Mouse (Mus musculus): Measurements from ENCODE around the gene Tmem273. TPM values are rescaled to one million over a fixed set of nuclear protein-coding genes. Genes with fewer than 3 reads are reported as not detected.

The Tmem273 gene
- total RNA-seq, 1 experiment from 2014 or later = 3.5 TPM

GRCm38 (mm10) chr14:32854059-32854458 is 68.3 kb downstream of the Tmem273 start:
- ATAC-seq (replicated peaks; ENCODE audit: insufficient number of reproducible peaks, low FRiP score, low TSS enrichment, poor library complexity, severe bottlenecking) = no peak

- ATAC-seq (replicated peaks; ENCODE audit: insufficient number of reproducible peaks, low FRiP score, low TSS enrichment, poor library complexity, severe bottlenecking) = no peak
These were observed 70.5 kb downstream of the Tmem273 start for GRCm38 (mm10) chr14:32856246-32856645.

- no peak for ATAC-seq (replicated peaks; ENCODE audit: insufficient number of reproducible peaks, low FRiP score, low TSS enrichment, poor library complexity, severe bottlenecking)
These were observed 71.0 kb downstream of the Tmem273 start, which contains the start of gene Vstm4 for GRCm38 (mm10) chr14:32856681-32857328. Gene Vstm4 (plus strand): TSS chr14:32856756.

GRCm38 (mm10) chr14:32858361-32858760 is 72.6 kb downstream of the Tmem273 start:
- ATAC-seq (replicated peaks; ENCODE audit: insufficient number of reproducible peaks, low FRiP score, low TSS enrichment, poor library complexity, severe bottlenecking) = no peak

- no peak for ATAC-seq (replicated peaks; ENCODE audit: insufficient number of reproducible peaks, low FRiP score, low TSS enrichment, poor library complexity, severe bottlenecking)
These were observed 73.3 kb downstream of the Tmem273 start for GRCm38 (mm10) chr14:32858941-32859510.

DNA sequence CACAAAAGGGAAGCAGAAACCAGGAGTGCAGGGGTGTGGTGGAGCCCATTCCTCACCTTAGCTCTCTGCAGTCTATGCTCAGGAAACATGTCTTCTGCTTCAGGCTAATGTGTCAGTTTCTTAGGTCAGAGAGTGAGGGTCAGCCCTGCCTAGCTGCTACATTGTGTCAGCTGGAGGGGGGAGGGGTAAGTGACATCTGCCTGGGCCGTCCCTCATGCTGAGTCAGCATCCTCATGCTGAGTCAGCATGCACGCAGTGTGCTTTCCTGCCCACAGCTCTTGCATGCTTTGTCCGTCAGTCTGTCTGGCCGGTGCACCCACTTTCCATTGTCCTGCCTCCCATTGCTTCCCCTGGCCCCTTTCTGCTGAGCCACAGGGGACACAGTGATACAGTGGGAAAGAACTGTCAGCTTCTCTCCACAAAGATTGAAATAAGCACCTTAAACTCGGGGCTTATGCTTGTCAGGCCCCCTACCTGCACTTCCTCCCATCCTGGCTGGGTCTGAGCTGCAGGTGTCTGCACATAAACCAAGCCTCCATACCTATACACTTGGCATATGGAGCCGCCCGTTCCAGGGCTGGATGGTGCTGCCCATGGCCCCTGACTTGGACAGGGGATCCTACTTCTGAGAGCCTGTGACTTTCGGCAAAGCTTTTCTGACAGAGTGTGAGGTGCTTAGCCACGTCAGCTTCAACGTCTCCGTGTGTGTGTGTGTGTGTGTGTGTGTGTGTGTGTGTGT is 74.2 kb downstream of the Tmem273 start:
- ATAC-seq (replicated peaks; ENCODE audit: insufficient number of reproducible peaks, low FRiP score, low TSS enrichment, poor library complexity, severe bottlenecking) = no peak

- ATAC-seq (replicated peaks; ENCODE audit: insufficient number of reproducible peaks, low FRiP score, low TSS enrichment, poor library complexity, severe bottlenecking) = no peak
These were observed 75.4 kb downstream of the Tmem273 start for GRCm38 (mm10) chr14:32861149-32861581.

GRCm38 (mm10) chr14:32861656-32862055 is 75.9 kb downstream of the Tmem273 start:
- ATAC-seq (replicated peaks; ENCODE audit: insufficient number of reproducible peaks, low FRiP score, low TSS enrichment, poor library complexity, severe bottlenecking) = no peak

DNA sequence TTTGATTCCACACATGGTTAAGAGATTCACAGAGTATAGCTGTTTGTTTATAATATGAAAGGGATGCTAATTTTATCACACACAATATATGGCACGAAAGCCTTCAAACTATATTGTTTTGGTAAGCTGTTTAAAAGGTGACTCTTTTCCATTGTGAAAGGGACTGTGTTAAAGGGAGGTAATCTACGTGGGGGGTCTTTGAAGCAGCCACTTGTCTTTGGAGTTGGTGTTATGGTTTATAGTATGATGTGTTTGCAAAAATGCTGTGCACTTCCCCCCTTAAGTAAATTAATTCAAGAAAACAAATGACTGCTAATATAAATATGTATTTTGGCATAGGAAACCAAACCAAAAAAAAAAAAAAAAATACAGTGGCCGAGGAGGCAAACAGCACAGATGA is 79.6 kb downstream of the Tmem273 start:
- ATAC-seq (replicated peaks; ENCODE audit: insufficient number of reproducible peaks, low FRiP score, low TSS enrichment, poor library complexity, severe bottlenecking) = no peak

Other genes with a start within 250 kb of the Tmem273 start
- gene Prrxl1, start 186.6 kb upstream of the Tmem273 start, total RNA-seq (2017) = not detected in 3 replicates
- gene 3425401B19Rik, start 100.7 kb upstream of the Tmem273 start, total RNA-seq (2017) = 0.11 TPM in 1 of 3 replicates, not detected in the others
- 0.67 TPM in 1 of 3 replicates, not detected in the others for gene Fam170b, start 48.0 kb downstream of the Tmem273 start, total RNA-seq (2017)
- gene Vstm4, start 70.8 kb downstream of the Tmem273 start, total RNA-seq (2017) = not detected in 3 replicates
- 0.58 to 1.6 TPM (median 0.75 TPM) in 3 replicates for gene Lrrc18, start 205.4 kb downstream of the Tmem273 start, total RNA-seq (2017)

Measured in monocyte, adult 5-6 weeks (primary cell).